Mouse (Mus musculus): ENCODE data around the gene Dnajb12. TPM values are rescaled to one million over a fixed set of nuclear protein-coding genes. Genes with fewer than 3 reads are reported as not detected.
"Not testable (repeated sequence)": the region's sequence is repeated elsewhere in the genome, so short reads cannot be mapped to it uniquely, and the experiment has no call there.

Gene Dnajb12
- polyA plus RNA-seq, 1 experiment from 2014 or later, result 18.0 TPM

GRCm38 (mm10) chr10:59875396-59875795 lies 4.0 kb upstream of the Dnajb12 start:
- Histone ChIP-seq H3K4me1 (peaks cover 9% of the 10 kb centered on the region), H3K27ac (no peak overlapping the region), H3K36me3 (replicated peaks) (no peaks in the 10 kb centered on the region), H3K27me3 (replicated peaks) (no peaks in the 10 kb centered on the region), H3K4me3 (no peak overlapping the region), H3K9me3 (no peaks in the 10 kb centered on the region), H3K4me2 (no peak overlapping the region), H3K9ac (no peak overlapping the region)
- 8% methylated on average over 1 of the region's 1 CpGs for WGBS
- ATAC-seq (replicated peaks), result no peak

GRCm38 (mm10) chr10:59876698-59877097 lies 2.7 kb upstream of the Dnajb12 start:
- not testable (repeated sequence) for H3K27me3 ChIP-seq (replicated peaks); H3K27ac ChIP-seq; H3K4me3 ChIP-seq; H3K9ac ChIP-seq; ATAC-seq (replicated peaks); H3K4me2 ChIP-seq; H3K36me3 ChIP-seq (replicated peaks); H3K9me3 ChIP-seq
- WGBS, result 92% methylated on average over 4 of the region's 4 CpGs
- peaks cover 18% of the 10 kb centered on the region for H3K4me1 ChIP-seq

- no peaks in the 10 kb centered on the region for H3K36me3 ChIP-seq (replicated peaks)
- no peak overlapping the region for H3K4me2 ChIP-seq
- no peak for ATAC-seq (replicated peaks)
- H3K27ac ChIP-seq, result no peak overlapping the region
- H3K27me3 ChIP-seq (replicated peaks), result no peaks in the 10 kb centered on the region
- H3K4me3 ChIP-seq, result no peak overlapping the region
- H3K9ac ChIP-seq, result no peak overlapping the region
- no peaks in the 10 kb centered on the region for H3K9me3 ChIP-seq
- 74% methylated on average over 15 of the region's 15 CpGs for WGBS
- peaks cover 18% of the 10 kb centered on the region for H3K4me1 ChIP-seq
These were observed 1.8 kb upstream of the Dnajb12 start for GRCm38 (mm10) chr10:59877421-59878117.

GRCm38 (mm10) chr10:59878823-59879222 lies 533 bp upstream of the Dnajb12 start:
- no peaks in the 10 kb centered on the region for H3K36me3 ChIP-seq (replicated peaks)
- no peaks in the 10 kb centered on the region for H3K9me3 ChIP-seq
- H3K27me3 ChIP-seq (replicated peaks), result no peaks in the 10 kb centered on the region
- H3K27ac ChIP-seq, result peak overlapping the region; percentile 100
- peaks cover 18% of the 10 kb centered on the region for H3K4me1 ChIP-seq
- H3K9ac ChIP-seq, result peak overlapping the region; percentile 100; the same call in 1 of the 2 replicates
- H3K4me2 ChIP-seq, result peak overlapping the region; percentile 72
- ATAC-seq (replicated peaks), result peak; percentile 11
- H3K4me3 ChIP-seq, result peak overlapping the region; percentile 96
- WGBS, result 19% methylated on average over 5 of the region's 5 CpGs

- peak overlapping the region; percentile 100 for H3K9ac ChIP-seq
- peak; percentile 69 for ATAC-seq (replicated peaks)
- peaks cover 18% of the 10 kb centered on the region for H3K4me1 ChIP-seq
- H3K27me3 ChIP-seq (replicated peaks), result no peaks in the 10 kb centered on the region
- H3K36me3 ChIP-seq (replicated peaks), result no peaks in the 10 kb centered on the region
- 0% methylated on average over 13 of the region's 13 CpGs for WGBS
- H3K9me3 ChIP-seq, result no peaks in the 10 kb centered on the region
- peak overlapping the region; percentile 100 for H3K27ac ChIP-seq
- H3K4me3 ChIP-seq, result peak overlapping the region; percentile 96
- H3K4me2 ChIP-seq, result peak overlapping the region; percentile 72
These were observed 652 bp downstream of the Dnajb12 start for GRCm38 (mm10) chr10:59880029-59880386.

GRCm38 (mm10) chr10:59880837-59881236 lies 1.5 kb downstream of the Dnajb12 start:
- Histone ChIP-seq H3K9me3 (no peaks in the 10 kb centered on the region), H3K27ac (no peak overlapping the region), H3K9ac (no peak overlapping the region), H3K4me1 (peaks cover 18% of the 10 kb centered on the region), H3K4me3 (peak overlapping the region; percentile 96), H3K4me2 (peak overlapping the region; percentile 72), H3K27me3 (replicated peaks) (no peaks in the 10 kb centered on the region), H3K36me3 (replicated peaks) (no peaks in the 10 kb centered on the region)
- no peak for ATAC-seq (replicated peaks)
- 88% methylated on average over 7 of the region's 7 CpGs for WGBS

GRCm38 (mm10) chr10:59884327-59885173 lies 5.2 kb downstream of the Dnajb12 start:
- WGBS, result 89% methylated on average over 10 of the region's 10 CpGs
- Histone ChIP-seq H3K27ac (no peak overlapping the region), H3K4me3 (no peak overlapping the region), H3K4me2 (no peak overlapping the region), H3K27me3 (replicated peaks) (no peaks in the 10 kb centered on the region), H3K9ac (no peak overlapping the region), H3K36me3 (replicated peaks) (no peaks in the 10 kb centered on the region), H3K4me1 (peaks cover 11% of the 10 kb centered on the region), H3K9me3 (no peaks in the 10 kb centered on the region)
- ATAC-seq (replicated peaks), result no peak

- Histone ChIP-seq H3K36me3 (replicated peaks) (no peaks in the 10 kb centered on the region), H3K4me3 (no peak overlapping the region), H3K9ac (no peak overlapping the region), H3K4me1 (peaks cover 9% of the 10 kb centered on the region), H3K27ac (no peak overlapping the region), H3K27me3 (replicated peaks) (no peaks in the 10 kb centered on the region), H3K4me2 (no peak overlapping the region), H3K9me3 (no peaks in the 10 kb centered on the region)
- no peak for ATAC-seq (replicated peaks)
- WGBS, result 93% methylated on average over 14 of the region's 14 CpGs
These were observed 6.1 kb downstream of the Dnajb12 start for GRCm38 (mm10) chr10:59885174-59886080.

GRCm38 (mm10) chr10:59886081-59886466 lies 6.7 kb downstream of the Dnajb12 start:
- peaks cover 2% of the 10 kb centered on the region for H3K4me1 ChIP-seq
- no peak overlapping the region for H3K27ac ChIP-seq
- ATAC-seq (replicated peaks), result no peak
- H3K9me3 ChIP-seq, result no peaks in the 10 kb centered on the region
- no peaks in the 10 kb centered on the region for H3K36me3 ChIP-seq (replicated peaks)
- no peak overlapping the region for H3K4me2 ChIP-seq
- no peaks in the 10 kb centered on the region for H3K27me3 ChIP-seq (replicated peaks)
- no peak overlapping the region for H3K4me3 ChIP-seq
- WGBS, result 97% methylated on average over 1 of the region's 1 CpGs
- H3K9ac ChIP-seq, result no peak overlapping the region

- Histone ChIP-seq H3K27me3 (replicated peaks) (no peaks in the 10 kb centered on the region), H3K4me1 (no peaks in the 10 kb centered on the region), H3K36me3 (replicated peaks) (peaks cover 8% of the 10 kb centered on the region), H3K4me2 (no peak overlapping the region), H3K9ac (no peak overlapping the region), H3K9me3 (no peaks in the 10 kb centered on the region), H3K4me3 (no peak overlapping the region), H3K27ac (no peak overlapping the region)
- no peak for ATAC-seq (replicated peaks)
- 86% methylated on average over 5 of the region's 5 CpGs for WGBS
These were observed 8.1 kb downstream of the Dnajb12 start for GRCm38 (mm10) chr10:59887432-59887831.

- Histone ChIP-seq H3K9me3 (no peaks in the 10 kb centered on the region), H3K36me3 (replicated peaks) (peaks cover 11% of the 10 kb centered on the region), H3K4me2 (no peak overlapping the region), H3K27me3 (replicated peaks) (no peaks in the 10 kb centered on the region), H3K9ac (no peak overlapping the region), H3K27ac (no peak overlapping the region), H3K4me3 (no peak overlapping the region), H3K4me1 (peaks cover 8% of the 10 kb centered on the region; the same call in 1 of the 2 replicates)
- ATAC-seq (replicated peaks), result no peak
- 89% methylated on average over 7 of the region's 7 CpGs for WGBS
These were observed 10.0 kb downstream of the Dnajb12 start for GRCm38 (mm10) chr10:59889339-59889738.
